Mouse (Mus musculus) bone marrow, adult 2 months (tissue): ENCODE results near the gene Gm17364. TPM values are rescaled to one million over a fixed set of nuclear protein-coding genes. Genes with fewer than 3 reads are reported as not detected.

Experiments
- H3K27ac ChIP-seq: fragments of 200-500 bp; 2 replicates; pipeline ENCODE4 v1.5.1; 2012; ENCODE audit warnings: low read depth, mild to moderate bottlenecking, control low read depth, inconsistent platforms, low read length; ENCODE audit not compliant: control insufficient read depth, poor library complexity, insufficient read depth
- H3K4me1 ChIP-seq: fragments of 200-500 bp; 2 replicates; pipeline ENCODE4 v1.6.1; 2011; ENCODE audit warnings: low read length; ENCODE audit not compliant: control insufficient read depth, insufficient read depth
- H3K4me3 ChIP-seq: fragments of 200-500 bp; replicated peaks from 2 replicates; pipeline ENCODE3; 2011; ENCODE audit warnings: mild to moderate bottlenecking, low read depth, low read length, control low read depth; ENCODE audit not compliant: control insufficient read depth
- CTCF ChIP-seq: fragments of 200-500 bp; IDR thresholded peaks from 2 replicates; pipeline ENCODE4 v1.5.1; 2011; ENCODE audit warnings: low read length, control low read depth; ENCODE audit not compliant: control insufficient read depth, insufficient read depth
- POLR2A ChIP-seq: fragments of 200-500 bp; IDR thresholded peaks from 2 replicates; pipeline ENCODE4 v1.6.1; 2011; ENCODE audit warnings: low read depth, mild to moderate bottlenecking, control low read depth, low read length, borderline replicate concordance; ENCODE audit not compliant: control insufficient read depth
- WGBS: fragments of 180-500 bp; shearing (Covaris S2); methylation state at CpG from one replicate; pipeline ENCODE4 v1.1.7; 2018; 5-methylcytosine and 5-hydroxymethylcytosine counted together
- polyA plus RNA-seq: library from polyadenylated mRNA; stranded (reverse); fragments of >200 nt; gene quantifications from 2 replicates; pipeline ENCODE4 v1.2.4, GENCODE M21; 2011; ENCODE audit warnings: low replicate concordance; ENCODE audit not compliant: missing spikeins, insufficient read depth, insufficient read length

The Gm17364 gene
- polyA plus RNA-seq, 1 experiment = not detected

GRCm38 (mm10) chr13:41295886-41296285 is 22.1 kb upstream of the Gm17364 start:
- no peak overlapping the region for H3K4me3 ChIP-seq
- no peaks in the 10 kb centered on the region for H3K4me1 ChIP-seq
- 64% methylated on average over 6 of the region's 6 CpGs for WGBS
- H3K27ac ChIP-seq = no peak overlapping the region
- TF ChIP-seq CTCF (no peak), POLR2A (no peak)

- H3K27ac ChIP-seq = no peak overlapping the region
- TF ChIP-seq POLR2A (no peak), CTCF (no peak)
- no peak overlapping the region for H3K4me3 ChIP-seq
- H3K4me1 ChIP-seq = no peaks in the 10 kb centered on the region; the same call in 1 of the 2 replicates
- 72% methylated on average over 5 of the region's 5 CpGs for WGBS
Measured at GRCm38 (mm10) chr13:41293595-41293994, 19.8 kb upstream of the Gm17364 start.

DNA sequence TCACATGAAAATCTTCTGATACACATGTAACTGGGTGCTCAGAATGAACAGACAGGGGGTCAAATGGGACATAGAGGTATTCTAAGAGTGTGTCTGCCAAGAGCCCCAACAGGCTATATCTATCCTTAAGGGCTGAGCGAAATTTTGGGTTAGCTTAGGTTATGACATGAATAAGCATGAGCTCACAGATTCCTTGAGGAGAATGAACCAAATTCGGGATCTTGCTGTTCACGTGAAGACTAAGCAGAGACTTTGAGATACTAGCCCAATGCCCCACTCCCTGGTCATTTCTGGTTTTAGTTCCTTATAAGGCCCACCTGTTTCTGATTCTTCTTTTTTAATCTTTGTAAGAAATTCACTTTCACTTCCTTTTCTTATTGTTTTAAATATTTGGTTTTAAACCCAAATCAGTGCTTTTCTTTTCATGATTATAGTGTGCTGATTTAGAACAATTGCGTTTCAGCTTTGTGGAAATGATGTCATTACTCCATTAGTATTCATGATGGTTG is 17.7 kb upstream of the Gm17364 start:
- 52% methylated on average over 4 of the region's 4 CpGs for WGBS
- no peak overlapping the region for H3K27ac ChIP-seq
- H3K4me1 ChIP-seq = peaks cover 2% of the 10 kb centered on the region; the same call in 1 of the 2 replicates
- TF ChIP-seq POLR2A (no peak), CTCF (no peak)
- H3K4me3 ChIP-seq = no peak overlapping the region

GRCm38 (mm10) chr13:41286285-41286684 is 12.5 kb upstream of the Gm17364 start:
- no peak overlapping the region for H3K27ac ChIP-seq
- H3K4me1 ChIP-seq = peaks cover 2% of the 10 kb centered on the region; the same call in 1 of the 2 replicates
- 69% methylated on average over 3 of the region's 3 CpGs for WGBS
- TF ChIP-seq POLR2A = no peak
- TF ChIP-seq CTCF = no peak
- no peak overlapping the region for H3K4me3 ChIP-seq

- Histone ChIP-seq H3K27ac (no peak overlapping the region), H3K4me3 (no peak overlapping the region), H3K4me1 (peaks cover 2% of the 10 kb centered on the region; the same call in 1 of the 2 replicates)
- 73% methylated on average over 4 of the region's 4 CpGs for WGBS
- TF ChIP-seq POLR2A = no peak
- TF ChIP-seq CTCF = no peak
Measured at GRCm38 (mm10) chr13:41285448-41285847, 11.7 kb upstream of the Gm17364 start.

GRCm38 (mm10) chr13:41283256-41283655 is 9.5 kb upstream of the Gm17364 start:
- Histone ChIP-seq H3K4me3 (no peak overlapping the region), H3K4me1 (peaks cover 2% of the 10 kb centered on the region; the same call in 1 of the 2 replicates), H3K27ac (no peak overlapping the region)
- WGBS = 15% methylated on average over 5 of the region's 5 CpGs
- TF ChIP-seq POLR2A = no peak
- peak; percentile 26; the same call in 1 of the 2 replicates for TF ChIP-seq CTCF

DNA sequence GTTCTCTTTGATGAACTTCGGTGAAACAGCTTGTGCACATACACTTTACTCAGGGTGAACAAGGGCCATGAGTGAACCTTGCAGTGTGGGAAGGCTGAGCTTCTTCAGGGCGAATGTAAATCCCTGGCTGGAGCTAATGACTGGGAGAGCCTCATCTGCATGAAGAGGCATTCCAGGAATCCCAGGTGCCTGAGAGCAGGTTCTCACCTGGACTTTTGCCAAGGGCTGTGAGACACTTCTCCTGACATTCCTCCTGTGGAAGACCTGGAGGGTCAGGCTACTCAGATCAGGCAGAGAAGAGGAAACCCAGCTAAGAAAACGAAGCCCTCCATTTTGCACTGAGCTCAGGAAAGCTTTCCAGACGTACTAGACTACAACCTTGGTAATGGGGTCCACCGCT is 6.9 kb upstream of the Gm17364 start:
- WGBS = 74% methylated on average over 5 of the region's 5 CpGs

GRCm38 (mm10) chr13:41267827-41268408 is 5.9 kb downstream of the Gm17364 start:
- no peak overlapping the region for H3K4me3 ChIP-seq
- TF ChIP-seq POLR2A (no peak), CTCF (no peak)
- no peak overlapping the region for H3K27ac ChIP-seq
- 82% methylated on average over 7 of the region's 7 CpGs for WGBS
- no peaks in the 10 kb centered on the region for H3K4me1 ChIP-seq

More for the DNA sequence above, 6.9 kb upstream of the Gm17364 start:
- Histone ChIP-seq H3K27ac (no peak overlapping the region), H3K4me3 (no peak overlapping the region), H3K4me1 (no peaks in the 10 kb centered on the region)
- TF ChIP-seq POLR2A (no peak), CTCF (no peak)
